Mouse (Mus musculus) heart, embryonic 10.5 days (tissue): Measurements from ENCODE around the gene Zfp553. TPM values are rescaled to one million over a fixed set of nuclear protein-coding genes. Genes with fewer than 3 reads are reported as not detected.

ENCODE experiments used
- DNase-seq: peaks from one replicate; pipeline ENCODE4 v3.0.0-alpha.2; 2017; ENCODE audit warnings: low spot score
- H3K27ac ChIP-seq: fragments of 300-500 bp; sonication (generic); 2 replicates; pipeline ENCODE4 v1.5.1; 2016; ENCODE audit warnings: mild to moderate bottlenecking
- H3K27me3 ChIP-seq: fragments of 300-500 bp; sonication (generic); 2 replicates; pipeline ENCODE4 v1.6.1; 2016; ENCODE audit warnings: mild to moderate bottlenecking; ENCODE audit not compliant: poor library complexity, insufficient read depth, severe bottlenecking
- H3K36me3 ChIP-seq: fragments of 300-500 bp; sonication (generic); 2 replicates; pipeline ENCODE4 v1.6.1; 2016; ENCODE audit warnings: mild to moderate bottlenecking, moderate library complexity
- H3K4me1 ChIP-seq: fragments of 300-500 bp; sonication (generic); 2 replicates; pipeline ENCODE4 v1.6.1; 2016; ENCODE audit warnings: mild to moderate bottlenecking
- H3K4me3 ChIP-seq: fragments of 300-500 bp; sonication (generic); 2 replicates; pipeline ENCODE4 v1.5.1; 2016; ENCODE audit warnings: mild to moderate bottlenecking, moderate library complexity
- H3K9me3 ChIP-seq: fragments of 300-500 bp; sonication (generic); 2 replicates; pipeline ENCODE4 v1.6.1; 2016; ENCODE audit warnings: mild to moderate bottlenecking, moderate library complexity
- WGBS: fragments of 180-500 bp; shearing (Covaris S2); methylation state at CpG from one replicate; pipeline ENCODE4 v1.1.7; 2016; 5-methylcytosine and 5-hydroxymethylcytosine counted together
- polyA plus RNA-seq: library from polyadenylated mRNA; unstranded; fragments of >200 nt; fragmentation: Nextera tagmentation; extraction: Ambion mirVana; gene quantifications from 2 replicates; pipeline ENCODE4 v1.2.1, GENCODE M21; 2016

Gene Zfp553
- polyA plus RNA-seq, 1 experiment from 2014 or later = 42.9 TPM

DNA sequence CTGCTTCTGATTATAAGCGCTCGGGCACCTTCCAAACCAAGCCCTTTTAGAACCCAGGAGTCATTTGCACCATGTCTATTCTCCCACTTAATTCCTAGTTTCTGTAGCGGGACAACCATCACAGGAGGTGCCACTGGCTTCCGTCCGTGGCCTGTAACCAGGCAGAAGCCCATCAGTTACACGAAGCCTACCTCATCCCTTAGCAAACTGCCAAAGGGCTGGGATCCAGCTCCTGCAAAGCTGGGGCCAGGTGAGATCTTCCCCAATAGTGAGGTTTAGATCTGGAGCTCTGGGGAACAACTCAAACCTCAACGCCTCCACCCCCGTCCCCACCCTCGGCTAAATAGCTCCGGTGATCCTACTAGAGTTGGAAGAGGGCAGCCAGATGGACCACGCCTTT is 36.4 kb upstream of the Zfp553 start:
- Histone ChIP-seq H3K27ac (peak overlapping the region; percentile 94), H3K27me3 (no peaks in the 10 kb centered on the region), H3K9me3 (no peaks in the 10 kb centered on the region), H3K36me3 (peaks cover 80% of the 10 kb centered on the region), H3K4me3 (peak overlapping the region; percentile 87), H3K4me1 (peaks cover 26% of the 10 kb centered on the region)
- DNase-seq = no peak
- 57% methylated on average over 11 of the region's 11 CpGs for WGBS

DNA sequence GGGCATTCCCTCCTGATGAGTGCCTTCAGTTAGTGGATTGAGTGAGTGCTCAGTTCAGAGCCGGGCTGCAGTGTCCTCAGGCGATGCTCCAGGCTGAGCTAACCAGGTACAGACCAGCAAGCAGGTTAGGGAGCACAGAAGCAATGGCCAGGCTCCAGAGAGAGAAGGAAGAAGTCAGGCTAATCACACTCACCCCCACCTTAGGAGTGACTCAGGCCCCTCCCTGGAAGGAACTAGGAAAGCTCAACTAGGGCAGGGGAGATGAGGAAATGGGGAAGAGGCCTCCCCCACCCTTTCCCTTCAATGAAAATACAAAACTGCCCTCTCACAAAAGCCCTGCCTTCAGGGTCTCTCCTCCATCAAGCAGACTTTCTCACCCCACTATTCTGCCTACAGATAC is 26.3 kb upstream of the Zfp553 start:
- WGBS = 57% methylated on average over 2 of the region's 2 CpGs
- Histone ChIP-seq H3K4me3 (peak overlapping the region; percentile 75), H3K36me3 (peaks cover 36% of the 10 kb centered on the region), H3K27me3 (no peaks in the 10 kb centered on the region), H3K4me1 (peaks cover 36% of the 10 kb centered on the region), H3K9me3 (no peaks in the 10 kb centered on the region), H3K27ac (peak overlapping the region; percentile 97)
- no peak for DNase-seq

DNA sequence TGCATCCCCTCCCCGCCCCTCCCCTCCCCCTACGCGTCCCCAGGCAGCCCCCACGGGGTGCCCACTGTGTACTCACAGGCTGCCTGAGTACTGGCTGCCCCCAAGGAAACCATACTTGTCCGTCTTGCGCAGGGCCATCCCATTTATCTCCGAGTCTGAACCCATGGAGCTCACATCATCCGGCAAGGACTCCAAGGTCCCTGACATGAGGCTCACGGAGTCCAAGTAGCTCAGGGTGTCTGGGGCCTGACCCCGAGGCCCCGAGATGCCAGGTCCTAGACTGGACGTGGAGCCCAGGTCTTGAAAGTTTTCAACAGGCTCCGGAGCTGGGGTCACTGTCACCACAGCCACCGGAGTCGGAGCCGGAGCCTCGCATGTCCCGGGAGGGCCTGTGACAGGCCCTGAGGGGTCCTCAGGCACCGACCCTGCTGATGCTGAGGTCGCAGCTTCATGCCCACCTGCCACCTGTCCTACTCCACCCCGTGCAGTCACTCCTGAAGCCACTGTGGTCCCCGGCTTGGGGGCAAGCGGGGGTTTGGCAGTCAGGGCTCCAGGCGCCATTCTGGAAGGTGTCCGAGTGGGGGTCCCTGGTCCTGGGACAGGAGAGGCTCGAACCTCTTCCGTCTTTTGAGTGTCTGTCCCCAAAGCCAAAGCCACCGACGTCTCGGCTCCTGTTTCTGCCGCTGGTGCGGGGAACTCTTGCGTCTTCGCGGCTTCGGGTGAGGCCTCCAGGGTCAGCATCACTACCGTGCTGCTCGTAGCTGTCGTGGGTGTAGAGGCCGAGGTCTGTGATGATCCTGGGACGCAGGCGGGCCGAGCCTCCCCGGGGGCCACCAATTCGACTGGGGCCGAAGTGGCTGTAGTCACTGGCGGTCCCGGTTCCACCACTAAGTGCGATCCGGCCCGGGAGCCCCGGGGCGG is 25.2 kb upstream of the Zfp553 start:
- no peaks in the 10 kb centered on the region for H3K9me3 ChIP-seq
- H3K27me3 ChIP-seq = no peaks in the 10 kb centered on the region
- H3K4me1 ChIP-seq = peaks cover 39% of the 10 kb centered on the region
- H3K27ac ChIP-seq = peak overlapping the region; percentile 97
- under 1% methylated on average over 53 of the region's 53 CpGs for WGBS
- DNase-seq = peak; percentile 85
- peak overlapping the region; percentile 75 for H3K4me3 ChIP-seq
- H3K36me3 ChIP-seq = peaks cover 26% of the 10 kb centered on the region

GRCm38 (mm10) chr7:127208295-127208552 is 24.6 kb upstream of the Zfp553 start, which contains the start of gene Tbc1d10b:
Tbc1d10b (minus strand) TSS chr7:127208468.
- H3K4me3 ChIP-seq = peak within 1 kb of the TSS; percentile 75
- peak within 1 kb of the TSS; percentile 97 for H3K27ac ChIP-seq
- no peaks in the 10 kb centered on the region for H3K9me3 ChIP-seq
- no peaks in the 10 kb centered on the region for H3K27me3 ChIP-seq
- no peak for DNase-seq
- H3K4me1 ChIP-seq = peaks cover 36% of the 10 kb centered on the region
- under 1% methylated on average over 41 of the region's 44 CpGs for WGBS
- H3K36me3 ChIP-seq = peaks cover 20% of the 10 kb centered on the region

- peak; percentile 98 for DNase-seq
- Histone ChIP-seq H3K9me3 (no peaks in the 10 kb centered on the region), H3K4me1 (peaks cover 39% of the 10 kb centered on the region), H3K4me3 (peak within 1 kb of the TSS; percentile 75), H3K27me3 (peaks cover 1% of the 10 kb centered on the region; the same call in 1 of the 2 replicates), H3K36me3 (peaks cover 15% of the 10 kb centered on the region), H3K27ac (peak within 1 kb of the TSS; percentile 97)
- under 1% methylated on average over 44 of the region's 44 CpGs for WGBS
Observed at GRCm38 (mm10) chr7:127208553-127209438, 24.1 kb upstream of the Zfp553 start, which contains the start of gene Mylpf. Mylpf (plus strand) TSS chr7:127208890.

- no peak overlapping the region for H3K4me3 ChIP-seq
- H3K4me1 ChIP-seq = peaks cover 49% of the 10 kb centered on the region
- DNase-seq = no peak
- H3K9me3 ChIP-seq = no peaks in the 10 kb centered on the region
- H3K27me3 ChIP-seq = peaks cover 11% of the 10 kb centered on the region; the same call in 1 of the 2 replicates
- peak overlapping the region; percentile 97 for H3K27ac ChIP-seq
- 76% methylated on average over 5 of the region's 5 CpGs for WGBS
- H3K36me3 ChIP-seq = peaks cover 9% of the 10 kb centered on the region
Observed at GRCm38 (mm10) chr7:127209851-127210250, 23.0 kb upstream of the Zfp553 start.

DNA sequence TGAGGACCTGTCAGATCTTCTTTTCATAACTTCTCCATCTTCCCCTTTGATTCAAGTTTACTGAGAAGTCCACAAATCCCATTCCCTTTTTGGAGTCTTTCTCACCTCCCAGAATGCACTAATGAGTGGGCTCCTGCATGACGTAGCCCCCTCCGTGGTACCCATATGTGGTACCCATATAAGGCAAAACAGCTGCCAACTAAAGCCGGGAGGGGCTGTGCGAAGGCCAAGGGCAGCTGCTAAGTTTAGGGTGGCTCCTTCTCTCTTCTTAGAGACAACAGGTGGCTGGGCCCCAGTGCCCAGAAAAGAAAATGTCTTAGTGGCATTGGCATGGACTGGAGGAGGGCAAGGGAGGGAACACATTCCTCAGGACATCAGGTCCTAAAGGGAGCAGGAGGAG is 22.6 kb upstream of the Zfp553 start:
- DNase-seq = no peak
- 82% methylated on average over 4 of the region's 4 CpGs for WGBS
- Histone ChIP-seq H3K27me3 (peaks cover 11% of the 10 kb centered on the region; the same call in 1 of the 2 replicates), H3K36me3 (peaks cover 5% of the 10 kb centered on the region), H3K9me3 (no peaks in the 10 kb centered on the region), H3K4me3 (no peak overlapping the region), H3K4me1 (peaks cover 53% of the 10 kb centered on the region), H3K27ac (0 out of 2 replicates have a peak overlapping the region, but pooled peaks have one; percentile 3)

DNA sequence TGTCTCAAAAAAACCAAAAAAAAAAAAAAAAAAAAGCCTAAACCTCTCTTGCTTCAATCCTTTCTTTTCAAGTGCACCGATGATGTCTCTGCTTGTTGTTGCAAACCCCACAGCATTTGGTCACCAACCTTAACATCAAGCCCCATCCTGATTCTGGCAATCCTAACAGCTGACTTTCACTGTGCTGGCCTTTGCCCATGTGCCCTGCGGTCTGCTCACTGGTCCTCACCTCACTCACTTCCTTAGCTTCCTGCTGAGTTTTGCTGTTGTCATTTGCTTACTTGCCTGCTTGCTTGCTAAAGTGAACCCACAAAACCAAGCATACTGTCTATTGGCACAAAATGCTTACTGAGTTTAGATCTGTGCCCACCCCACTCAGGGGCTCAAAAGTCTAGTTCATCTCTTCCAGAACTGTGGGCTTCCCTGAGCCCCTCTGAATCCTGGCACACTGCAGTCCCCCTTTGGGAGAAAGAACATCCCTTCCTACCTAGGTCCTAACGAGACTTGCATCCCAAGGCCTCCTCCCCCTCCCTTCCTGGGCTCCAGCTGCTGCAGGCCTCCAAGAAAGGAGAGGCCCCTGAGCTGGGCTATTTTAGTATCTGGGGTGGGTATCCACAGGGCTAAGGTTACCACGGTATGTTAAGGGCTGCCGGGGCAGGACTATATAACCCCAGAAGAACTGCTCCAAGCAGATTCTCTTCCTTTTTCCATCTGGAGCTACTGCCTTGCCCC is 21.7 kb upstream of the Zfp553 start:
- DNase-seq = no peak
- H3K9me3 ChIP-seq = no peaks in the 10 kb centered on the region
- H3K4me1 ChIP-seq = peaks cover 53% of the 10 kb centered on the region
- WGBS = 57% methylated on average over 5 of the region's 5 CpGs
- peak overlapping the region; percentile 65 for H3K27ac ChIP-seq
- no peak overlapping the region for H3K4me3 ChIP-seq
- H3K27me3 ChIP-seq = peaks cover 11% of the 10 kb centered on the region; the same call in 1 of the 2 replicates
- H3K36me3 ChIP-seq = 0 out of 2 replicates have a peak, but pooled peaks cover 3% of the 10 kb centered on the region

DNA sequence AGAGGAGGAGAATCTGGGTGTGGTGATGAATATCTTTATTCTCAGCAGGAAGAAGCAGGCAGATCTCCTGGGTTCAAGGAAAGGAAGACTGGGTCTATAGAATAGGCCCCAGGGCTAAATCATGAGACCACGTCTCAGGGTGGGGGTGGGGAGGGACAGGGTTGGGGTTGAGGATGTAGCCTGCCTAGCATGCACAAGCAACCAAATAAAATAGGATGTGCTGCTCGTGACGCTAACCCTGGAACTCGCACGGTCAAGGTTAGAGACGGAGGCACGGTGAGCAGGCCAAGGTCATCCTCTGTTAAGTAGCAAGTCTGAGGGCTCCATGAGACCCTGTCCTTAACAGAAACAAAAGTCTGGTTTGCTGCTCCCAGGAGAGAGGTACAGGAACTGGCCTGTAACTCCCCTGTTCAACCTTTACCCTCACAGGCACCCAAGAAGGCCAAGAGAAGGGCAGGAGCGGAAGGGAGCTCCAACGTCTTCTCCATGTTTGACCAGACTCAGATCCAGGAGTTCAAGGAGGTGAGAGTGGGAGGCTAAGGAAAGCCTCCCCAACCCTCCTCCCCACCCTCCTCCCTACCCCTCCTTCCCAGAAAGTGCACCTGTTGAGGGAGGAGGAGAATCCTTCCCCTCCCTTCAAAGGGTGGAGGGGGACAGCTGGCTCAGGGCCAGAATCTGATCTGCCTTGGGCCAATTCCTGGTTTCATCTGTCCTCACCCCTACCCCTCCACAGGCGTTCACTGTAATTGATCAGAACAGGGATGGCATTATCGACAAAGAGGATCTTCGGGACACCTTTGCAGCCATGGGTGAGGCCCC is 20.2 kb upstream of the Zfp553 start:
- Histone ChIP-seq H3K27ac (no peak overlapping the region; the same call in 1 of the 2 replicates), H3K9me3 (no peaks in the 10 kb centered on the region), H3K36me3 (no peaks in the 10 kb centered on the region), H3K27me3 (peaks cover 11% of the 10 kb centered on the region; the same call in 1 of the 2 replicates), H3K4me1 (peaks cover 51% of the 10 kb centered on the region), H3K4me3 (no peak overlapping the region)
- WGBS = 86% methylated on average over 12 of the region's 12 CpGs
- DNase-seq = no peak

DNA sequence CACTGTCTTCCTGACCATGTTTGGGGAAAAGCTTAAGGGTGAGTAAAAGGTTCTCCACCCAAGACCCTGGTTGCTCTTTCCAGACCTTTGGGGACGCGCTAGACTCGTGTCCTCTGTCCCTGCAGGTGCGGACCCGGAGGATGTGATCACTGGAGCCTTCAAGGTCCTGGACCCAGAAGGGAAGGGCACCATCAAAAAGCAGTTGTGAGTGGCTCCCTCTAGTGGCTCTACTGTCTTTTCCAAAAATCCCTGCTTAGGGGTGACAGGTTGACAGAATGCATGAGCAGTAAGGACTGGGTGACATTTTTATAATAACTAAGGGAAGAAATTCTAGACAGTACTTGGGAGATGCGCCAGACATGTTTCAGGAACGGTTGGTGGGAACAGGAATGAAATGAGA is 19.4 kb upstream of the Zfp553 start:
- Histone ChIP-seq H3K4me1 (peaks cover 60% of the 10 kb centered on the region), H3K4me3 (no peak overlapping the region), H3K27ac (no peak overlapping the region), H3K36me3 (no peaks in the 10 kb centered on the region), H3K9me3 (no peaks in the 10 kb centered on the region), H3K27me3 (peaks cover 11% of the 10 kb centered on the region; the same call in 1 of the 2 replicates)
- DNase-seq = no peak
- WGBS = 37% methylated on average over 7 of the region's 7 CpGs

DNA sequence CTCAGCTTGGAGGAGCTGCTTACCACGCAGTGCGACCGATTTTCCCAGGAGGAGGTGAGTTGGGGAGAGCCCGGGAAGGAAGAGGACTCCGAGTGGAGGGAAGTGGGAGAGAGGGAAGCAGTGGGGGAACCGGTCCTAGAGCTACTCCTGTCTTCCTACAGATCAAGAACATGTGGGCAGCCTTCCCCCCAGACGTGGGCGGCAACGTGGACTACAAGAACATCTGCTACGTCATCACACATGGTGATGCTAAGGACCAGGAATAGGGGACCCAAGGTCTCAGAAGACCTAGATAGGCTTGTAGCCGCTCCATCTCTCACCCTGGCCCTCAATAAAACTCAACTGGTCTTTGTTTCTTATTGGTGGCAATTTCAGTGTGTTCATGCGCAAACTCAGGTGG is 18.9 kb upstream of the Zfp553 start:
- DNase-seq = no peak
- Histone ChIP-seq H3K27me3 (peaks cover 11% of the 10 kb centered on the region; the same call in 1 of the 2 replicates), H3K27ac (peak overlapping the region; percentile 23; the same call in 1 of the 2 replicates), H3K4me1 (peaks cover 60% of the 10 kb centered on the region), H3K36me3 (no peaks in the 10 kb centered on the region), H3K4me3 (peak overlapping the region; percentile 44), H3K9me3 (no peaks in the 10 kb centered on the region)
- 45% methylated on average over 12 of the region's 12 CpGs for WGBS
